Mouse (Mus musculus) ovary, postnatal 10 days (tissue): ENCODE data around the gene Acp6.
"Not testable (repeated sequence)": the region's sequence is repeated elsewhere in the genome, so short reads cannot be mapped to it uniquely, and the experiment has no call there.

Source experiments
- DNase-seq: peaks from one replicate; pipeline ENCODE4 v3.0.0; 2022; ENCODE audit warnings: low spot score

Acp6 gene

DNA sequence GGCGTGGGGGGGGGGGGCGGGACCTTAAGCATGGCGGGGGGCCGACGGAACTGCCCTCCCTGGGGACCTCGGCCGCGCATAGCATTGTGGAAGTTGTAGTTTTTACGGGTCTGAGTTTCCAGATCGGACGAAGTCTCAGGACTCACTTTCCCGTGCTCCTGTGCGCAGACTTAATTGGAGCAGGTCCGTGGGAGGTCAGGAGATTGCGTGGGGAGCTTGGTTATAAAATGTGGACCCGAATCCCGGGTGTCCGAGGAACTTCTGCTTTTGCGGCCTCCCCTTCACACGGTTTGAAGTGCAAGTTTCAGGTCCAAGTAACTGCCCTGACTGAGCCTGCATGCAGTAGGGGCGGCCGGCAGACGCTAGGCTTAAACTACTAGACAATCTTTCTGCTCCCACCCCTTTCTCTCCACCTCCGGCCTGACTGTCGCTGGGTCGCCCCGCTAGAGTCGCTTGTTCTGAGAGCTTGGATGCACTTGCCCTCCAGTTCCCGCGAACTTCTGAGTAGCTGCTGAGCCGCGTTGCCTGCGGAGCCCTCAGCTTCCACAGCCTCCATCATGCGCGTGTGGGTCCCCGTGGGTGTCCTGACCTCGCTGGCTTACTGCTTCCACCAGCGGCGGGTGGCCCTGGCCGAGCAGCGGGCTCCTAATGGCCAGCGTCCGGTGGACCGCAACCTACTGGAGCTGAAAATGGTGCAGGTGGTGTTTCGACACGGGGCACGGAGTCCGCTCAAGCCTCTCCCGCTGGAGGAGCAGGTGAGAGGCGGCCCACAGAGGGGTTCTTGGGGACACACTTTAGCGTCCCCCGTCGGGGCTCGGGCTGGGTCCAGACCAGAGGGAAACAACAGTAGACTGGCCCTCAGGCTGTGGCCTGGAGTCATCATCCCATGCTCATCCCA is at the start of gene Acp6:
TSS of gene Acp6 (plus strand) at position 167 of the 898 bp plus-strand sequence.
- DNase-seq = peak; percentile 74

DNA sequence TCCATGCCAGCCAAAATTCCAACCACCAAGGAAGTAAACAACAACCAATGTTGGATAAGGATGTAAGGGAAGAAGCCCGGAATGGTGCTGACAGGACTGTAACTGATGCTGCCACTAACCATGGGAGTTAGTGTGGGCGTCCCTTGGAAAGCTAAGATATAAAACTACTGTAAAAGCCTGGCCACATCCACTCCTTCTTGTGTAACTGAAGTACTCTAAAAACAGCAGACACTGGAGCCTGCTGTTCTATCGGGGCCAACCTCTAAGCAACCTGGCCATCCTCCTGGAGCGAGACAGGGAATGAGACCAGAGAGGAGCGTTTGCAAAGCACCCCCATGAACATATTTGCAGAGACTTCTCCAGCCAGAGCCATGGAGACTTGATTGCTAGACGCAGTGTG is 41.1 kb upstream of the Acp6 start:
- DNase-seq = no peak

DNA sequence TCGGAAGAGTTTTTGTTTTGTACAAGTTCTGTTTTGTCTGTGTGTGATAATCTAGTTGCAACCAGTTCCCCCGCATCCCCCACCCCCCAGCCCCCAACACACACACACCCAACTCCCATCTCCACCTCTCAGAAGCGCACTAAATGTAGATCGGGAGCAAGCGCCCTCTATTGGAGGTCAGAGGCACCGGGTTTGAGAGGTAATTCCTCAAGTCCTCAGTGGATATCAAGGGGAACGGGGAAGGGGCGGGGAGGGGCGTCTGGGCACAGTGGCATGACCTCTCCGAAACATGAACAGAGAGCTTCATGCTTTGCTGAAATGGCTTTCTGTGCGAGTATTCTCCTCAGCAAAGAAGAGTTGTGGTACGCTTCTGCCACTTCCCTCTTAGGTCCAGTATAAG is 40.3 kb upstream of the Acp6 start:
- DNase-seq = no peak

DNA sequence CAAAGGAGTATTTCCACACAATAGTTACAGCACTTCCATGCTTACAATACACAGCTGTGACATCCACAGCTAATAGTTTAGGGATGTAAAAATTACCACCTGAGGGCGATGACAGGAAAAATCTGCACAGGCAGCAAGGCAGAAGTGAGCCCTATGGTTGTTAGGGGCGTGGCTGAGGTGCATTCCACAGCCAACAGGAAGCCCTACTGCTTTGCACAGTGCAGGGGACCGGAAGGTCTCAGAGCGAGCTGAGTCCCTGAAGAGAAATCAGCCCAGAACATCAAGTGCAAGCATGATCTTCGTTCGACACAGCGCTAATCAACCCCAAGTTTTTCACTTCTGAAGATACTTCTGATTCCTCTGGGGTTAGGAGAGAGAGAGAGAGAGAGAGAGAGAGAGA is 34.4 kb upstream of the Acp6 start:
- DNase-seq = no peak

DNA sequence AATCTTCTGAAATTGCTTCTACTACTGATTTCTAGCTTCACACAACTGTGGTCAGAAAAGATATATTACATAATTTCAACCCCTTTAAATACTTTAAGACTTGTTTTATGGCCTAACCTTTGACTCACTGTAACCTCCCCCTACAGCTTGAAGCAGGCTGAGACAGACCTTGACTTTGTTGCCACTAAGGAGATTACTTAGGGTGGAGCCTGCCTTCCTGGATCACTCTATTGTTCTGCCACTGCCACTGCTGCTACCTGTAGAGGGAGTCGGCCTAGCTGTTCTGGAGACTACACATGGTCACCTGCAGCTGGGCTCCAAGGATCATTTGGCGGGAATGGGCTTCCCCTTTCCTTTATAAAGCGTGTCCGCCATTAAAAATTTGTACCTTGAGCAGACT is 29.2 kb upstream of the Acp6 start:
- no peak for DNase-seq

DNA sequence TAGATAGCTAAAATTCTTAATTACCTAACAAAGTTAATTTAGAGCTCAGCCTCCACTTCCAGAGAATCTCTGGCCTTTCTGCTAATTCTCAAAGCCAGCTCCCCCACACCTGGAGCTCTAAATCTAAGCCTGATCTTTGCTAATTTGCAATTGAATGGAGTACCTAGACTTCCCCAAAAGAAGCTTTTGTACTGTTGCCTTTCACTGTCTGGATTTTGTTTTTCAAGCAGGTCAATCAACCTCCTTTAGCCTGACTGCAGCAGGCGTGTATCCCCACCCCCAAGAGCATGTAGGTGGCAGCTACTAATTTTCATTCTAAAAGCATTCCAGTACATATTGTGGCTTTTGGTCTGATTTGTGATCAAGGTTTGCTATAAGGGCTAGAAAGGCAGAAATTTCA is 20.9 kb upstream of the Acp6 start:
- DNase-seq = not testable (repeated sequence)

DNA sequence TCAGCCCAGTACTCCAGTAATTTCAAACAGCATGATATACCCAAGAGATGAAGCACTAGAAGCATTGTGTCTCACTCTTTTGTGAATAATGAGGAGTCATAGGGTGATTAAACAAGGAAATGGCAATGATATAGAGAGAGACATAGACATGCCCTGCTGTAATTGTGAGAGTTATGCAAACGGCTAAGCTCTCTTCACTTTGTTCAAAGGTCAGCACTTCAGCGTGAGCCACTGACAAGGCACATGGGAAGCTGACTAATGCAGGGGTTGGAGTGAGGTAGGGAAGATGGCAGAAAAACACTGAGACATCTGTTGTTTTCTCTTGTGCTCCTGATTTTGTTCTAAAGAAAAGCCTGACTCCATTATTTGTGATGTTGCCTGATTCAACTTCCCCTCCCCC is 7.5 kb upstream of the Acp6 start:
- no peak for DNase-seq

DNA sequence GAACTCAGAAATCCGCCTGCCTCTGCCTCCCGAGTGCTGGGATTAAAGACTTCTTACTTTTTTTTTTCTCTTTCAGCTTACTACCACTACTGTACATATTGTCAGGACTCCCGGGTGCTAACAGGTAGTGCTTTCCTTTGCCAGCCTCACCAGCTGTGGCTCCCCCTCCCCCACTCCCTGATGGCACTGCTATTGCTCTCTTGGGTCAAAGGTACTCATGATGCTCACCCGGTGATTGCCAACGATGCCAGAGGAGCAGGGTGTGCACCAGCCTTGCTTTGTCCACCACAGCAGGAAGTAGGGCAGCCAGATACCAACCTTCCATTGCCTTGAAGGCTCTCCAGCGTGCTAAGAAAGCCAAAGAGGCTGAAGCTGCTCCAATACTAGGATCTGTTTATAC is 2.1 kb upstream of the Acp6 start:
- no peak for DNase-seq

DNA sequence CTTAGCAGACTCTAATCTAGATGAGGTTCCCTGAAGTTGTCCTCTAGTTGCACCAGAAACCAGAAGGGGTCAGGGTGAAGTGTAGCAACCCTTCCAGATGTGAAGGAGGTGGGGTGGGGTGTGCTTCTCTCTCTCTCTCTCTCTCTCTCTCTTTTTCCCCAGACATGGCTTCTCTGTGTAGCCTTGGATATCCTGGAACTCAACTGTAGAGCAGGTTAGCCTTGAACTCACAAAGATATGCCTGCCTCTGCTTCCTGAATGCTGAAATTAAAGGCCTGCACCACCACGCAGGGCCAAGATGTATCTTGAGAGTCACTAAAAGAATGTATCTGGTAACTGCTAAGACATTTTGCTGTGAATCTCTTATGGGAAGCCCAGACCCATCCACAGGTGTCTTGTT is 1.3 kb upstream of the Acp6 start:
- DNase-seq = no peak

DNA sequence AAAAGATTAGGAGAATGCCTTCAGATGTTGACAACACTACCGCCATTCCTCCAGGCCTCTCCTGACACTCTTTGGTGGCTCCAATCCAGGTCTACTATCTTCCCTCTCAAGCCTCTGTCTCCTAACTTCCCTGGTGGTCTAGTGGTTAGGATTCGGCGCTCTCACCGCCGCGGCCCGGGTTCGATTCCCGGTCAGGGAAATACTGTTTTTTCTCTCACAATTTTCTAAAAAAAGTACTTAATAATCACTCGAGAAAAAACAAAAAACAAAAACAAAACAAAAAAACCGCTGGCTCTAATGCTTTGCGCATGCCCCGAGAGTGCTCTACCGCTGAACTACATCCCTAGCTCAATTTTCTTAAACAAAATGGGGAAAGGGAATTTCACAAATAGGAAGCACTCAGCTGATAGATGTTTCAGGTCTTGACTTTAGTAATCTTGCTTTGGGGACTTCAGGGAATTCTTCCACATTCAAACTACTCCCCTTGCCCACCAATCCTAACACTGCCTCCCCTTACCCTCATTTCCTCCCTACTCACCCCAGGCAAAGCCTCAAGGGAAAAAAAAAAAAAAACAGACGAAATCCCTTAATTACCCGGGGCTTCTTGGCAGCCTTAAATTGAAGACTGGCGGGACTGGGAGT is 498 bp upstream of the Acp6 start:
- peak; percentile 81 for DNase-seq

DNA sequence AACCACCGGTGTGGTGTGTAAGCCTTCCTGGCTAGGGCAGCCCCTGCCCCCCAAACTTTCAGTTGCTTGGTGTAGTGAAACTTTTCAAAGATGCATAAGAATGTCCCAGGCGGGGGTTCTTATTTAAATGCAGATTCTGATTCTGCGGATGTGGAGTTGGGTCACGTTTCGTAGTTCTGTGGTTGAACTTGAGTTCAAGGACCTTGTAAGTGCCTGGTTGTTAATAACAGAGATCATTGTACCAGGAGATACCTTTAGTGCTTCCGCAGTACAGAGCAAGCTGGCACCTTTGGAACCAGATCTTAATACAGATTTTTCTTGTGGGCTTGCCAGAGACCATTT is 903 bp downstream of the Acp6 start:
- DNase-seq = no peak

DNA sequence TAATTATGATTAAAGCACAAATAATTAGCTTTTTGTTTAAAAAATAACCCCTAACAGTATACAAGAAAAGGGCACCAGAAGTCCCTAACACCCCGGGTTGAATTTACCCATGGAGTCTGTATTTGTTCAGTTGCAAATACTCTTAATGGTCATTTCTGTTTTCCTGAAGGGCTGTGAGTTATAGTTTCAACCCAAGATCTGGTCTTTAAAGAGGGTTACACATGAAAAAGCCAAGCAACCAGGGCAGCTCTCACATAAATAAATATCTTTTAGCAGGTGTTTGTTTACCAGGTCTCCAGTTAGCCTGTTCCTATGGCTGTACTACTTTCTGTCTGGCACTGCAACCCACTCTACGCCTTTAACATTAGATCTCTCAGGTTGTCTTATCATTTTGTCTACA is 1.4 kb downstream of the Acp6 start:
- no peak for DNase-seq

DNA sequence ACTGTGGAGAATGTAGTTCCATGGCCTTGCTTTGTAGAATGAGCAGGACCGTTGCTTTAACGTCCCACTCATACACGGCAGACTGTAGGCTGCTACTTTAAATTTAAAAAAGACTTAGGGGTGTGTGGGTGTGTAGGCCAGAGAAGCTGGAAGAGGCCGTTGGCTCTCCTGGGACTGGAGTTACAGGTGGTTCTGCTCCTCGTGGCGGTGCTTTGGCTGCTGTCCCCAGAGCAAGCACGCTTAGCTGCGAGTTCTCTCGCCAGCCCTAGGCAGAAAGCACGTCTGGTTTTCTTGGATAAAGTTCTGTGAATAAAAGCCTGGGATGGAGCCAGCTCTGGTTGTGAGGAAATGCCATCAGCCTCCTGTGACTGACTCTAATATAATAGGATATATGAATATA is 2.3 kb downstream of the Acp6 start:
- DNase-seq = no peak

DNA sequence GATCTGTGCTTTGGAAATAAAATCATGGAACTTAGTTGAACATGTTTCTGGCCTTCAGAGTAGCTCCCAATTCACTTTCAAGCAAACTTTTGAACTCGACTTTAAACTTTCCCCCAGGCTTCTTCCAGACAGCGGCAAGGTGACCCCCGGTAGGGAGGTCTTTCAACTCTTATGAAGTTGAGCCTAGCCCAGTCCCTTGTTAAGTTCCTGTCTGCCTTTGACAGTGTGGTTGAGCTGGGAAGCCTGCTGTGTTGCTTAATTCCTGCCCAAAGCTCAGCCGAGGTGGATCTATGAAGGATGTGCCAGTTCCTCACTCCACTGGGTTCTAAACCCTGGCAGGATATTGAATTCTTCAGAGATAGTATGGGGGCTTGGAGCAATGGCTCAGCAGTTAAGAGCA is 3.2 kb downstream of the Acp6 start:
- no peak for DNase-seq

DNA sequence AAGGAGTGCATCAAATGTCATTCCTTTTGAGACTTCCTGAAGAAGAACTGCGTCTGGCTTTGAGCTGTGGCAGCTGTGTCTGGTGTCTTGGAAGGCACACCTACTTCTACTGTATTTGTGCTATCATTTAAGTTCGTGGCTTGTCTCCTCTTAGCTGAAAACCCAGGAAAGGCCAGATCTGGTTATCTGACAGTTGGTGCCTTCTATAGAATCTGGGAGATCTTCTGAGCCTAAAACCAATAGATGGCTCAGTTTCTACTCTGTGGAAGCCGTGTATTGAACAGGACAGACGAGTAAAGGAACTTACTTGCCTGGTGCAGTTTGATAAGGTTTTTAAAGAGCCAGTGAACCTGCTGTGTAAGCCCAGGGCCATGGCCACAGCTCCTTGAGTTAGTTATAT is 5.9 kb downstream of the Acp6 start:
- no peak for DNase-seq

DNA sequence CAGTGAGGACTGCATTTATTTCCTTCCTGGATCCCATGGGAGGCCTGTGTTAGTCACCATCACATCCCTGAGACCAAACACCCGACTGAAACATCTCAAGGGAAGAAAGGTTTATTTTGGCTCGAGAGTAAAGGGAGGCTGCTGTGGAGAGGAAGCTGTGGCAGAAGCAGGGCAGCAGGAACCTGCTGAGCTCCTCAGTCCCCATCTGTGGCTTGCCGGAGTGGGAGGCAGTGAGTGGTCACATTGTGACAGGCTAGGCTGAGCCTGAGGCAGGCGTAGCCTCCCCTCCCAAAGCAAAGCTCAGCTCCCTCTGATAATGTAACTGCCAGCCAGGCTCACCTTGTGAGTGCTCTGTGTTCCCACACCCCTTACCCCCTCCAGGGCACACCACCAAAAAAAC is 8.5 kb downstream of the Acp6 start:
- DNase-seq = no peak

DNA sequence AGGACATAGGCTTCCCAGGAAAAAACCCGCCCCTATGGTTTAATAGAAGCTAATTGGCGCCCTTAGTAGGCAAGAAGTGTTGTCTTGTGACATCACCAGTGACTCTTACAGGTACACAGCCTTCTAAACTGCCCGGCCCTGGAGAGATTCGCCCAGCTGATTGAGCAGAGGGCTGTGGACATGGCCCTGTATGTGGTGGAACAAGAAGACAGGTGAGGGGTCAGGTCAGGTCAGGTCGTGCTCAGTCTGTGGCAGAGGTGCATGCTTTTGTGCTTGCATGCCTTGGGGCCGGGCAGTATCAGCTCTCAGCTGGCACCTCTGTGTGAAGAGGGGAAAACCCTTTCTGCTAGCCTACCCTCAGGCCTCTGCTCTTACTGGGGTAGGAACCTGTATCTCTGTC is 13.0 kb downstream of the Acp6 start:
- DNase-seq = no peak

DNA sequence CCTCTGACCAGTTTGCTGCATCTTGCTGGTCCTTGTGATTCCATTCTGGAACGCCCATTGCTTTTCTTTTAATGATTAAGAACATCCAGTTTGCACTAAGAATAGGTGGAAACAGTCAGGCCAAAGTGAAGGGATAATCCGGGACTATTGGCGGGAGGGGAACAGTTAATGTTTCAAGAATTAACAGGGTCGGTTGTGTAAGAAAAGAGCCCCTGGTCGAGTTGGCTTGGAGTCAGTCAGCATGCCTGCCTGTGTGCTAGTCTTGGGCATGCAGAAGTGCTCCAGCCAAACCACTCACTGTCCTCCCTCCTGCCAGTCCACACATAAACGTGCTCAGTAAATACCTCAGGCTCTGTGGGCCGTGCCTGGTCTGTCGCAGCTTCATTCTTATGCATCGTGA is 13.7 kb downstream of the Acp6 start:
- DNase-seq = no peak

DNA sequence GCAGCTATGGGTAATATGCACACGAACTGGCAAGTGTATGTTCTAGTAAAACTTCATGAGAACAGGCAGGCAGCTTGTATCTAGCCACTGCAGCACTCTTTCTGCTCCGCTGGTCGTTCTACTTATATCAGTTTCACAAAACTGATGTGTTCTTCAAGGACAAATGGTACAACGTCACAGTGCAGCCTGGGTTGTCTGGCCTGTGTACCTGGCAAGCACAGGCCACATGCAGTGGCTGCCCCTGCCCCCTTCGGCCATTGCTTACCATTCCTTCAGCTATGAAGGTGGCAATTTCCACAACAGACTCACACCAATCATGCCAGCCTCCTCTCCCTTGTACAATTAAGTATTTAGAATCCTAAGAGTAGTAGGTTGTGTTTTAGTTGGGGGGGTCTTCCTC is 14.1 kb downstream of the Acp6 start:
- DNase-seq = no peak

DNA sequence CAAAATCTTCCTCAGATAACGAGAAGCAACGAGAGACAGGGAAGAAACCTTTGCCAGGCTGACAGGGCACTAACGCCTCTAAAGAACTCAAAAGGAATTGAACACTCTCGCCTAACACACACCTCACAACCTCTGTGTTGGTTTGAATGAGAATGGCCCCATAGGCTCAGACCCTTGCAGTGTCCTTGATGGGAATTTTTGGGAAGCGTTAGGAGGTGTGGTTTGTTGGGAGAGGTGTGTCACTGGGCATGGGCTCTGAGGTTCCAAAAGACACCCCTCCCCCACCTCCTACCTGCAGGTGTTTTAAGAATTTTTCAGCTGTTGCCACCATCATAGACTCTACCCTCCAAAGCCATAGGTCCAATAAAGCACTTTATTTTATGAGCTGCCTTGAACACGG is 20.3 kb downstream of the Acp6 start:
- DNase-seq = no peak

DNA sequence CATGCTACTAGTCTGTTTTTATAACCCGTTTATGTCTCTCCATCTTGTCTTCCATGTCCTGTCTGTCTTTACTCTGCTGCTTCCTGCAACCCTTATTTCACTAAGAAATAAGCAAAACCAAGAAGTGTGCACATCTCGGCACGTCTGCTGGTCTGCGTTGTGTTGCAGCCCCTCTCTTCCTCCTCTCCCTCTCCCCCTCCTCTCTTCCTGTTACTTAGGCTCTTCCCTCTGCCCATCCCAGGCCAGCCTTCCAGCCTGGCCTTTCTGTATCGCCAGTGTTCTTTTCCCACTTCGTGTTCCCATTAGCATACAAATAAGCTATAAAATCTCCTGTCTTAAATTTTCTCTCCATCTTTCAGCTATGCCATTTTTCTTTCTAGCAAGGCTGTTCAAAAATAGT is 21.9 kb downstream of the Acp6 start:
- no peak for DNase-seq

DNA sequence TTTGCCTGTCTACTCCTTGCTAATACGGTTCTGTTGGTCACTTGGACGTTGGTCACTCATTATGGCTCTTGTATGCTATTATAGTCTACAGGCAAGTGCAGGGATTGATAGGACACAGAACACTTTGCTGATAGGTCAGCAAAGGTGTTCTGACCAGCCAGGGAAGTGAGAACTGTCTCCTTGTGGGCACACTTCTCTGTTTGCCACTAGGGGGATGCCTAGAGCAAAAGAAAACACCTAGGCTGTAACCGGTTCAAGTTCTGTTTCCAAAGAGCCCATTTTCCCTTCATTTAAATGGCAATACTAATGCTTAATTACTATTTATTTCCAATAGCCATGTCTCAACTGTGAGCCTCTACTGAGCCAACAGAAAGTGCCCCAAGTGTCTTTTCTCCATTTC is 25.2 kb downstream of the Acp6 start:
- no peak for DNase-seq

DNA sequence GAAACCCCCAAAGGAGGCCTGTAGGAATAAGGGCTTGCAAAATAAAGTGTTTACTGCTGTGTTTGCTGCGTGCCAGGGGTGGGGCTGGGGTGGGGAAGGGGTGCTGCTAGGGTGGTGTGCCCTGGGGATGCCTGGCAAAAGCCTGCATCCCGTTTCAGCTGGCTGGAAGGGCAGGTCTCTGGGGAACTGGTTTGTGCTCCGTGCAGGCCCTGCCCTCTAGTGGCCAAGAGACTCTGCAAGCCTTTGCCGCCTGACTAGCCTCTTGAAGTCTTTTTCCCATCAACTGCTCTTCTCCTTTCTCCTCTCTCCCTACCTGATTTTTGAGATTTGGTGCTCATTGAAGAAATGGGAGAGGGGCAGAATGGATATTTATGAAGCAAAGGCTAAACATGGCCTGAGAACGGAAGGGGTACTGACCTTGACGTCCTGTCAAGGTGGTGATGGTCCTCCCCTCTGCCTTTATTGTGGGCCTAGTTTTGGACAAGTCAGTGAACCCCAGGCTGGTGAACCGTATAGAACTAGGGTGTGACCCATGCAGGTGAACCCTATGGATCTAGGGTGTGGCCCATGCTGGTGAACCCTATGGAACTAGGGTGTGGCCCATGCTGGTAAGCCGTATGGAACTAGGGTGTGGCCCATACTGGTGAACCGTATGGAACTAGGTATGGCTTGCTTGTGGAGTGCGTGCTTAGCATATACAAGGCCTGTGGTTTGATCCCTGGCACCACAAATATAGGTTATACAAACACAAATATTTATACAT is 26.7 kb downstream of the Acp6 start:
- DNase-seq = no peak
